Mouse (Mus musculus) embryo, embryonic 9.5 days (tissue): ENCODE measurements at regions not wholly inside any gene's neighbourhood (a gene's known extent, or its start where the extent isn't known, plus 50 kb on each side); places are given as distances from the start of the nearest gene placed in this dataset.

ENCODE experiments used
- DNase-seq: peaks from one replicate; pipeline ENCODE4 v3.0.0-alpha.2; 2017; ENCODE audit errors: extremely low spot score

- DNase-seq: peak; percentile 40
These were observed 119.1 kb upstream of the Nbea start for GRCm38 (mm10) chr3:56302346-56303185.

- DNase-seq: no peak
These were observed 117.3 kb upstream of the Nbea start for GRCm38 (mm10) chr3:56300769-56301168.

GRCm38 (mm10) chr3:56295578-56295977 lies 112.1 kb upstream of the Nbea start:
- DNase-seq: no peak

- no peak for DNase-seq
These were observed 98.0 kb upstream of the Nbea start for GRCm38 (mm10) chr3:56281507-56281906.

- DNase-seq: no peak
These were observed 96.9 kb upstream of the Nbea start for GRCm38 (mm10) chr3:56280330-56280957.

- DNase-seq: no peak
These were observed 89.1 kb upstream of the Nbea start for GRCm38 (mm10) chr3:56272587-56272986.

- no peak for DNase-seq
These were observed 86.8 kb upstream of the Nbea start for GRCm38 (mm10) chr3:56270241-56270830.

GRCm38 (mm10) chr3:56261800-56262561 lies 78.5 kb upstream of the Nbea start:
- DNase-seq: no peak

GRCm38 (mm10) chr3:56256271-56256670 lies 72.8 kb upstream of the Nbea start:
- no peak for DNase-seq

GRCm38 (mm10) chr3:56244370-56244769 lies 60.9 kb upstream of the Nbea start:
- no peak for DNase-seq

GRCm38 (mm10) chr3:56238228-56238627 lies 54.7 kb upstream of the Nbea start:
- DNase-seq: no peak

GRCm38 (mm10) chr3:56236163-56236562 lies 52.7 kb upstream of the Nbea start:
- no peak for DNase-seq
